Mouse (Mus musculus): Measurements from ENCODE around the gene Gm3402. TPM values are rescaled to one million over a fixed set of nuclear protein-coding genes. Genes with fewer than 3 reads are reported as not detected.

Gene Gm3402
- polyA plus RNA-seq (2015; fragmentation: Illumina TruSeq; extraction: RNeasy Lipid Tissue Mini Kit (QIAGEN cat#74804); ENCODE audit: insufficient read depth, low replicate concordance), result not detected

DNA sequence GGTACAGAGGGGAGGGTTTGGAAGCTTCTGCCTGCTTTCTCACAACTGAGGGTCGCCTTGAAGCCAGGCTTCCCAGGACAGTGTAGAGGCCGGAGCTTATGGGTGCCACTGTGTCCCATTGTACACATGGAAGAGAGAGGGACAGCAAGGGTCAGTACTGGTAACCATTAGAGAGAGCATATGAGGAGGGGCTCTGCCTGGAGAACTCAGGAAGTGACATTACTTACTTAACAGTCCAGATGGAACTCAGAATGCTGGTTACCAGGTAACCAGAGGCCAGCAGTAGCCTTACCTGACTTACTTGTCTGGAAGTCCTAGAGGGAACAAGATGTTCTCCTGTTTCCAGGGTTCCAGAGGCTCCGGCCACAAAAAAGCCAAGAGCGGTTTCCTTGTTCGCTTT is at the start of gene Gm3402:
Gm3402 (plus strand) TSS at position 301 of the 400 bp plus-strand sequence.

DNA sequence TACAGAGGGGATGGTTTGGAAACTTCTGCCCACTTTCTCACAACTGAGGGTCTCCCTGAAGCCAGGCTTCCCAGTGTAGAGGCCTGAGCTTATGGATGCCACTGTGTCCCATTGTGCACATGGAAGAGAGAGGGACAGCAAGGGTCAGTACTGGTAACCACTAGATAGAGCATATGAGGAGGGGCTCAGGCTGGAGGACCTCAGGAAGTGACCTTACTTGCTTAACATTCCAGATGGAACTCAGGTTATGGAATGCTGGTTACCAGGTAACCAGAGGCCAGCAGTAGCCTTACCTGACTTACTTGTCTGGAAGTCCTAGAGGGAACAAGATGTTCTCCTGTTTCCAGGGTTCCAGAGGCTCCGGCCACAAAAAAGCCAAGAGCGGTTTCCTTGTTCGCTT is 32.3 kb upstream of the Gm3402 start, which contains the start of gene Gm6408:
Gm6408 (plus strand) TSS at position 301 of the 400 bp plus-strand sequence.

DNA sequence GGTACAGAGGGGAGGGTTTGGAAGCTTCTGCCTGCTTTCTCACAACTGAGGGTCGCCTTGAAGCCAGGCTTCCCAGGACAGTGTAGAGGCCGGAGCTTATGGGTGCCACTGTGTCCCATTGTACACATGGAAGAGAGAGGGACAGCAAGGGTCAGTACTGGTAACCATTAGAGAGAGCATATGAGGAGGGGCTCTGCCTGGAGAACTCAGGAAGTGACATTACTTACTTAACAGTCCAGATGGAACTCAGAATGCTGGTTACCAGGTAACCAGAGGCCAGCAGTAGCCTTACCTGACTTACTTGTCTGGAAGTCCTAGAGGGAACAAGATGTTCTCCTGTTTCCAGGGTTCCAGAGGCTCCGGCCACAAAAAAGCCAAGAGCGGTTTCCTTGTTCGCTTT is 22.9 kb upstream of the Gm3402 start, which contains the start of gene Gm6370:
Gm6370 (plus strand) TSS at position 301 of the 400 bp plus-strand sequence.

DNA sequence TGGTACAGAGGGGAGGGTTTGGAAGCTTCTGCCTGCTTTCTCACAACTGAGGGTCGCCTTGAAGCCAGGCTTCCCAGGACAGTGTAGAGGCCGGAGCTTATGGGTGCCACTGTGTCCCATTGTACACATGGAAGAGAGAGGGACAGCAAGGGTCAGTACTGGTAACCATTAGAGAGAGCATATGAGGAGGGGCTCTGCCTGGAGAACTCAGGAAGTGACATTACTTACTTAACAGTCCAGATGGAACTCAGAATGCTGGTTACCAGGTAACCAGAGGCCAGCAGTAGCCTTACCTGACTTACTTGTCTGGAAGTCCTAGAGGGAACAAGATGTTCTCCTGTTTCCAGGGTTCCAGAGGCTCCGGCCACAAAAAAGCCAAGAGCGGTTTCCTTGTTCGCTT is 11.8 kb upstream of the Gm3402 start, which contains the start of gene 4930449I24Rik:
4930449I24Rik (plus strand) TSS at position 301 of the 400 bp plus-strand sequence.

DNA sequence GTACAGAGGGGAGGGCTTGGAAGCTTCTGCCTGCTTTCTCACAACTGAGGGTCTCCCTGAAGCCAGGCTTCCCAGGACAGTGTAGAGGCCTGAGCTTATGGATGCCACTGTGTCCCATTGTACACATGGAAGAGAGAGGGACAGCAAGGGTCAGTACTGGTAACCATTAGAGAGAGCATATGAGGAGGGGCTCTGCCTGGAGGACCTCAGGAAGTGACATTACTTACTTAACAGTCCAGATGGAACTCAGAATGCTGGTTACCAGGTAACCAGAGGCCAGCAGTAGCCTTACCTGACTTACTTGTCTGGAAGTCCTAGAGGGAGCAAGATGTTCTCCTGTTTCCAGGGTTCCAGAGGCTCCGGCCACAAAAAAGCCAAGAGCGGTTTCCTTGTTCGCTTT is 11.6 kb downstream of the Gm3402 start, which contains the start of gene Gm3404:
Gm3404 (plus strand) TSS at position 301 of the 400 bp plus-strand sequence.

DNA sequence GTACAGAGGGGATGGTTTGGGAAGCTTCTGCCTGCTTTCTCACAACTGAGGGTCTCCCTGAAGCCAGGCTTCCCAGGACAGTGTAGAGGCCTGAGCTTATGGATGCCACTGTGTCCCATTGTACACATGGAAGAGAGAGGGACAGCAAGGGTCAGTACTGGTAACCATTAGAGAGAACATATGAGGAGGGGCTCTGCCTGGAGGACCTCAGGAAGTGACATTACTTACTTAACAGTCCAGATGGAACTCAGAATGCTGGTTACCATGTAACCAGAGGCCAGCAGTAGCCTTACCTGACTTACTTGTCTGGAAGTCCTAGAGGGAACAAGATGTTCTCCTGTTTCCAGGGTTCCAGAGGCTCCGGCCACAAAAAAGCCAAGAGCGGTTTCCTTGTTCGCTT is 23.4 kb downstream of the Gm3402 start, which contains the start of gene Gm3409:
Gm3409 (plus strand) TSS at position 301 of the 400 bp plus-strand sequence.

DNA sequence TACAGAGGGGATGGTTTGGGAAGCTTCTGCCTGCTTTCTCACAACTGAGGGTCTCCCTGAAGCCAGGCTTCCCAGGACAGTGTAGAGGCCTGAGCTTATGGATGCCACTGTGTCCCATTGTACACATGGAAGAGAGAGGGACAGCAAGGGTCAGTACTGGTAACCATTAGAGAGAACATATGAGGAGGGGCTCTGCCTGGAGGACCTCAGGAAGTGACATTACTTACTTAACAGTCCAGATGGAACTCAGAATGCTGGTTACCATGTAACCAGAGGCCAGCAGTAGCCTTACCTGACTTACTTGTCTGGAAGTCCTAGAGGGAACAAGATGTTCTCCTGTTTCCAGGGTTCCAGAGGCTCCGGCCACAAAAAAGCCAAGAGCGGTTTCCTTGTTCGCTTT is 41.9 kb downstream of the Gm3402 start, which contains the start of gene Gm3415:
Gm3415 (plus strand) TSS at position 301 of the 400 bp plus-strand sequence.

Other genes with a start within 250 kb of the Gm3402 start
- 1.4 TPM for gene Wasf3, start 129.1 kb upstream of the Gm3402 start, polyA plus RNA-seq (2015; fragmentation: Illumina TruSeq; extraction: RNeasy Lipid Tissue Mini Kit (QIAGEN cat#74804); ENCODE audit: insufficient read depth, low replicate concordance)
- gene Gm6408, start 32.2 kb upstream of the Gm3402 start, polyA plus RNA-seq (2015; fragmentation: Illumina TruSeq; extraction: RNeasy Lipid Tissue Mini Kit (QIAGEN cat#74804); ENCODE audit: insufficient read depth, low replicate concordance), result not detected
- not detected for gene Gm6370, start 22.8 kb upstream of the Gm3402 start, polyA plus RNA-seq (2015; fragmentation: Illumina TruSeq; extraction: RNeasy Lipid Tissue Mini Kit (QIAGEN cat#74804); ENCODE audit: insufficient read depth, low replicate concordance)
- not detected for gene 4930449I24Rik, start 11.7 kb upstream of the Gm3402 start, polyA plus RNA-seq (2015; fragmentation: Illumina TruSeq; extraction: RNeasy Lipid Tissue Mini Kit (QIAGEN cat#74804); ENCODE audit: insufficient read depth, low replicate concordance)
- not detected for gene Gm3404, start 11.7 kb downstream of the Gm3402 start, polyA plus RNA-seq (2015; fragmentation: Illumina TruSeq; extraction: RNeasy Lipid Tissue Mini Kit (QIAGEN cat#74804); ENCODE audit: insufficient read depth, low replicate concordance)
- gene Gm3409, start 23.5 kb downstream of the Gm3402 start, polyA plus RNA-seq (2015; fragmentation: Illumina TruSeq; extraction: RNeasy Lipid Tissue Mini Kit (QIAGEN cat#74804); ENCODE audit: insufficient read depth, low replicate concordance), result not detected
- gene Gm3415, start 42.0 kb downstream of the Gm3402 start, polyA plus RNA-seq (2015; fragmentation: Illumina TruSeq; extraction: RNeasy Lipid Tissue Mini Kit (QIAGEN cat#74804); ENCODE audit: insufficient read depth, low replicate concordance), result not detected
- not detected for gene Gpr12, start 71.1 kb downstream of the Gm3402 start, polyA plus RNA-seq (2015; fragmentation: Illumina TruSeq; extraction: RNeasy Lipid Tissue Mini Kit (QIAGEN cat#74804); ENCODE audit: insufficient read depth, low replicate concordance)

All from spleen, adult 10 weeks (tissue).